Mouse (Mus musculus): ENCODE measurements around the gene Fgb. TPM values are rescaled to one million over a fixed set of nuclear protein-coding genes. Genes with fewer than 3 reads are reported as not detected.

Fgb gene
- polyA plus RNA-seq, 1 experiment = 0.15 TPM

- 79% methylated on average over 11 of the region's 11 CpGs for WGBS
- no peak overlapping the region for H3K4me3 ChIP-seq (ENCODE audit: control insufficient read depth, insufficient read depth, low read length)
Observed at GRCm38 (mm10) chr3:83010291-83010690, 39.4 kb downstream of the Fgb start.

GRCm38 (mm10) chr3:83007557-83007956 is 42.1 kb downstream of the Fgb start, which contains the start of gene Fgg:
Gene Fgg, plus strand, starts transcription at chr3:83007724.
- no peak within 1 kb of the TSS for H3K4me3 ChIP-seq (ENCODE audit: control insufficient read depth, insufficient read depth, low read length)
- no peak for TF ChIP-seq CTCF (IDR thresholded peaks at IDR 0.05; ENCODE audit: borderline replicate concordance, control insufficient read depth, extremely low read depth, insufficient read depth, low read length, poor library complexity)
- TF ChIP-seq POLR2A (IDR thresholded peaks at IDR 0.05; ENCODE audit: control insufficient read depth, extremely low read depth, insufficient read depth, low read length, poor library complexity) = no peak
- H3K4me1 ChIP-seq (replicated peaks; ENCODE audit: control insufficient read depth, insufficient read depth, low read length) = no peaks in the 10 kb centered on the region
- no peaks in the 10 kb centered on the region for H3K27me3 ChIP-seq (ENCODE audit: control insufficient read depth, insufficient read depth, low read length)
- no peaks in the 10 kb centered on the region for H3K36me3 ChIP-seq (ENCODE audit: control insufficient read depth, insufficient read depth, low read length)
- 61% methylated on average over 7 of the region's 7 CpGs for whole genome bisulfite sequencing
- H3K27ac ChIP-seq (ENCODE audit: control insufficient read depth, insufficient read depth, low read length) = no peak within 1 kb of the TSS
- DNase-seq = no peak

More at GRCm38 (mm10) chr3:83010291-83010690, 39.4 kb downstream of the Fgb start:
- Histone ChIP-seq H3K27me3 (ENCODE audit: control insufficient read depth, insufficient read depth, low read length) (no peaks in the 10 kb centered on the region), H3K27ac (ENCODE audit: control insufficient read depth, insufficient read depth, low read length) (no peak overlapping the region), H3K36me3 (ENCODE audit: control insufficient read depth, insufficient read depth, low read length) (no peaks in the 10 kb centered on the region), H3K4me1 (replicated peaks; ENCODE audit: control insufficient read depth, insufficient read depth, low read length) (no peaks in the 10 kb centered on the region)
- no peak for DNase-seq
- TF ChIP-seq CTCF (IDR thresholded peaks at IDR 0.05; ENCODE audit: borderline replicate concordance, control insufficient read depth, extremely low read depth, insufficient read depth, low read length, poor library complexity) (no peak), POLR2A (IDR thresholded peaks at IDR 0.05; ENCODE audit: control insufficient read depth, extremely low read depth, insufficient read depth, low read length, poor library complexity) (no peak)

- Histone ChIP-seq H3K27ac (ENCODE audit: control insufficient read depth, insufficient read depth, low read length) (no peak overlapping the region), H3K27me3 (ENCODE audit: control insufficient read depth, insufficient read depth, low read length) (no peaks in the 10 kb centered on the region), H3K36me3 (ENCODE audit: control insufficient read depth, insufficient read depth, low read length) (no peaks in the 10 kb centered on the region), H3K4me1 (replicated peaks; ENCODE audit: control insufficient read depth, insufficient read depth, low read length) (no peaks in the 10 kb centered on the region), H3K4me3 (ENCODE audit: control insufficient read depth, insufficient read depth, low read length) (no peak overlapping the region)
- 94% methylated on average over 7 of the region's 7 CpGs for WGBS
- no peak for DNase-seq
- no peak for TF ChIP-seq POLR2A (IDR thresholded peaks at IDR 0.05; ENCODE audit: control insufficient read depth, extremely low read depth, insufficient read depth, low read length, poor library complexity)
- no peak for TF ChIP-seq CTCF (IDR thresholded peaks at IDR 0.05; ENCODE audit: borderline replicate concordance, control insufficient read depth, extremely low read depth, insufficient read depth, low read length, poor library complexity)
Observed at GRCm38 (mm10) chr3:83004801-83005200, 44.9 kb downstream of the Fgb start.

- no peak for DNase-seq
- TF ChIP-seq CTCF (IDR thresholded peaks at IDR 0.05; ENCODE audit: borderline replicate concordance, control insufficient read depth, extremely low read depth, insufficient read depth, low read length, poor library complexity) (no peak), POLR2A (IDR thresholded peaks at IDR 0.05; ENCODE audit: control insufficient read depth, extremely low read depth, insufficient read depth, low read length, poor library complexity) (no peak)
- WGBS = 80% methylated on average over 8 of the region's 8 CpGs
Observed at GRCm38 (mm10) chr3:83003068-83003467, 46.6 kb downstream of the Fgb start.

GRCm38 (mm10) chr3:83002191-83002590 is 47.5 kb downstream of the Fgb start:
- Histone ChIP-seq H3K36me3 (ENCODE audit: control insufficient read depth, insufficient read depth, low read length) (no peaks in the 10 kb centered on the region), H3K27me3 (ENCODE audit: control insufficient read depth, insufficient read depth, low read length) (no peaks in the 10 kb centered on the region), H3K4me3 (ENCODE audit: control insufficient read depth, insufficient read depth, low read length) (no peak overlapping the region), H3K4me1 (replicated peaks; ENCODE audit: control insufficient read depth, insufficient read depth, low read length) (no peaks in the 10 kb centered on the region), H3K27ac (ENCODE audit: control insufficient read depth, insufficient read depth, low read length) (no peak overlapping the region)
- 0% methylated on average over 2 of the region's 2 CpGs for WGBS
- DNase-seq = peak; percentile 13
- no peak for TF ChIP-seq POLR2A (IDR thresholded peaks at IDR 0.05; ENCODE audit: control insufficient read depth, extremely low read depth, insufficient read depth, low read length, poor library complexity)
- TF ChIP-seq CTCF (IDR thresholded peaks at IDR 0.05; ENCODE audit: borderline replicate concordance, control insufficient read depth, extremely low read depth, insufficient read depth, low read length, poor library complexity) = no peak

More at GRCm38 (mm10) chr3:83003068-83003467, 46.6 kb downstream of the Fgb start:
- H3K4me3 ChIP-seq (ENCODE audit: control insufficient read depth, insufficient read depth, low read length) = no peak overlapping the region
- H3K4me1 ChIP-seq (replicated peaks; ENCODE audit: control insufficient read depth, insufficient read depth, low read length) = no peaks in the 10 kb centered on the region
- H3K27ac ChIP-seq (ENCODE audit: control insufficient read depth, insufficient read depth, low read length) = no peak overlapping the region
- no peaks in the 10 kb centered on the region for H3K36me3 ChIP-seq (ENCODE audit: control insufficient read depth, insufficient read depth, low read length)
- no peaks in the 10 kb centered on the region for H3K27me3 ChIP-seq (ENCODE audit: control insufficient read depth, insufficient read depth, low read length)

- no peak overlapping the region for H3K4me3 ChIP-seq (ENCODE audit: control insufficient read depth, insufficient read depth, low read length)
- 91% methylated on average over 9 of the region's 9 CpGs for WGBS
- no peaks in the 10 kb centered on the region for H3K27me3 ChIP-seq (ENCODE audit: control insufficient read depth, insufficient read depth, low read length)
- no peak for DNase-seq
- H3K4me1 ChIP-seq (replicated peaks; ENCODE audit: control insufficient read depth, insufficient read depth, low read length) = no peaks in the 10 kb centered on the region
- no peak overlapping the region for H3K27ac ChIP-seq (ENCODE audit: control insufficient read depth, insufficient read depth, low read length)
- TF ChIP-seq POLR2A (IDR thresholded peaks at IDR 0.05; ENCODE audit: control insufficient read depth, extremely low read depth, insufficient read depth, low read length, poor library complexity) (no peak), CTCF (IDR thresholded peaks at IDR 0.05; ENCODE audit: borderline replicate concordance, control insufficient read depth, extremely low read depth, insufficient read depth, low read length, poor library complexity) (no peak)
- H3K36me3 ChIP-seq (ENCODE audit: control insufficient read depth, insufficient read depth, low read length) = no peaks in the 10 kb centered on the region
Observed at GRCm38 (mm10) chr3:82999995-83000394, 49.7 kb downstream of the Fgb start.
